Mouse (Mus musculus) gastrocnemius, adult 18-20 months (tissue): ENCODE measurements around the gene Usp11. TPM values are rescaled to one million over a fixed set of nuclear protein-coding genes. Genes with fewer than 3 reads are reported as not detected.

ENCODE experiments used
- total RNA-seq, 2 experiments: library from RNA; stranded (reverse); gene quantifications; 2 replicates each; pipeline ENCODE4 v1.2.3; 2021

Gene Usp11
- total RNA-seq, 2 experiments from 2014 or later: 1.5 to 2.3 TPM

Other genes starting within 250 kb of the Usp11 start
- gene Rgn, start 154.1 kb upstream of the Usp11 start, total RNA-seq: under 1 TPM in 1 of 2 experiments, not detected in 1; 0.31 TPM
- gene Rbm10, start 86.4 kb upstream of the Usp11 start, total RNA-seq: 10 to 100 TPM in 1 of 2 experiments, 1 to 10 TPM in 1; 10.0 to 11.2 TPM
- 100 to 1,000 TPM; 421 to 423 TPM for gene Ndufb11, start 86.3 kb upstream of the Usp11 start, total RNA-seq
- 100 to 1,000 TPM; 138 to 146 TPM for gene Uba1, start 45.6 kb upstream of the Usp11 start, total RNA-seq
- 100 to 1,000 TPM; 103 to 117 TPM for gene Cdk16, start 16.0 kb upstream of the Usp11 start, total RNA-seq
- gene Araf, start 93.9 kb downstream of the Usp11 start, total RNA-seq: 10 to 100 TPM; 93.9 to 96.8 TPM
- gene Timp1, start 166.3 kb downstream of the Usp11 start, total RNA-seq: 1 to 10 TPM in 1 of 2 experiments, under 1 TPM in 1; 0.62 to 1.7 TPM
- under 1 TPM; 0.07 TPM for gene Syn1, start 217.1 kb downstream of the Usp11 start, total RNA-seq
- 1 to 10 TPM; 3.0 to 3.7 TPM for gene Cfp, start 227.6 kb downstream of the Usp11 start, total RNA-seq
- 1 to 10 TPM; 5.7 to 6.1 TPM for gene Elk1, start 246.7 kb downstream of the Usp11 start, total RNA-seq